Mouse (Mus musculus) olfactory bulb, adult 2 months (tissue): ENCODE results near the gene Parg. TPM values are rescaled to one million over a fixed set of nuclear protein-coding genes. Genes with fewer than 3 reads are reported as not detected.

ENCODE experiments used
- H3K27ac ChIP-seq: fragments of 200-500 bp; 2 replicates; pipeline ENCODE4 v1.5.1; 2012; ENCODE audit warnings: low read depth, low read length; ENCODE audit not compliant: insufficient read depth
- H3K4me1 ChIP-seq: fragments of 200-500 bp; 2 replicates; pipeline ENCODE4 v1.6.1; 2012; ENCODE audit warnings: low read length; ENCODE audit not compliant: control insufficient read depth, insufficient read depth
- H3K4me3 ChIP-seq: fragments of 200-500 bp; 2 replicates; pipeline ENCODE4 v1.5.1; 2012; ENCODE audit warnings: mild to moderate bottlenecking, low read depth, low read length, moderate library complexity; ENCODE audit not compliant: insufficient read depth
- CTCF ChIP-seq: fragments of 200-500 bp; IDR thresholded peaks from 2 replicates; pipeline ENCODE4 v1.5.1; 2012; ENCODE audit warnings: low read depth, mild to moderate bottlenecking, low read length, moderate library complexity; ENCODE audit not compliant: insufficient read depth
- POLR2A ChIP-seq: fragments of 200-500 bp; IDR thresholded peaks from 2 replicates; pipeline ENCODE4 v1.6.1; 2012; ENCODE audit warnings: mild to moderate bottlenecking, low read depth, low read length, moderate library complexity; ENCODE audit not compliant: insufficient read depth
- WGBS: fragments of 180-500 bp; shearing (Covaris S2); methylation state at CpG from one replicate; pipeline ENCODE4 v1.1.7; 2018; 5-methylcytosine and 5-hydroxymethylcytosine counted together
- polyA plus RNA-seq: library from polyadenylated mRNA; stranded (reverse); fragments of >200 nt; gene quantifications from 2 replicates; pipeline ENCODE4 v1.2.4, GENCODE M21; 2012; ENCODE audit warnings: low replicate concordance; ENCODE audit not compliant: missing spikeins, insufficient read depth, insufficient read length

The Parg gene
- not detected in 2 replicates for polyA plus RNA-seq

DNA sequence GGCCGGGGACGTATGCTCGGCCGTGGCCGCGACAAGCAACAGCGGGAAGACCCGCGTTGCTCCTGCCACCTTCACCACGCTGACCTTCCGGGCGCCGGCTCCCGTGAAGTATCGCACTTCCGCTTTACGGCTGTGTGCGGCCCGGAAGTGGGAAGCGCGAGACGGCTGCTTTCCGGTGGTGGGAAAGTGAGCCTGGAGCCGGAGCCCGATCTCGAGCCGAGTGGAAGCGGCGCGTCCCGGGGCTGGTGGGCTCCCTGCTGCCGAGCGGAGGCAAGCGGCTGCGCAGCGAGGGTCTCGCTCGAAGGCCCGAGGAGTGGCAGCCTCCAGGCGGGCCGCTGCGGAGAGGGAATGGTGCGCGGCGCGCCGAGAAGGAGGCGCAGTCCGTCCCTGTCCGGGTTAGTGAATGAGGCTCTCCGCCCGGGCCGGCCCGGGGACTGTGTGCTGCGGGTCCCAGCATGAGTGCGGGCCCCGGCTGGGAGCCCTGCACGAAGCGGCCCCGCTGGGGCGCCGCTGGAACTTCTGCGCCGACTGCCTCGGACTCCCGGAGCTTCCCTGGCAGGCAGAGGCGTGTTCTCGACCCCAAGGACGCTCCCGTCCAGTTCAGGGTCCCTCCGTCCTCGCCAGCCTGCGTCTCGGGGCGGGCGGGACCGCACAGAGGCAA is at the start of gene Parg, which contains the start of gene Timm23:
Parg (plus strand) TSS at position 159 of the 661 bp plus-strand sequence.
Timm23 (minus strand) TSS at position 108 of the 661 bp plus-strand sequence.
- Histone ChIP-seq H3K4me3 (peak within 1 kb of the TSS; percentile 66), H3K4me1 (peaks cover 4% of the 10 kb centered on the region; the same call in 1 of the 2 replicates), H3K27ac (no peak within 1 kb of the TSS)
- TF ChIP-seq CTCF: peak; percentile 13; the same call in 1 of the 2 replicates
- peak; percentile 67 for TF ChIP-seq POLR2A
- WGBS: under 1% methylated on average over 77 of the region's 77 CpGs

DNA sequence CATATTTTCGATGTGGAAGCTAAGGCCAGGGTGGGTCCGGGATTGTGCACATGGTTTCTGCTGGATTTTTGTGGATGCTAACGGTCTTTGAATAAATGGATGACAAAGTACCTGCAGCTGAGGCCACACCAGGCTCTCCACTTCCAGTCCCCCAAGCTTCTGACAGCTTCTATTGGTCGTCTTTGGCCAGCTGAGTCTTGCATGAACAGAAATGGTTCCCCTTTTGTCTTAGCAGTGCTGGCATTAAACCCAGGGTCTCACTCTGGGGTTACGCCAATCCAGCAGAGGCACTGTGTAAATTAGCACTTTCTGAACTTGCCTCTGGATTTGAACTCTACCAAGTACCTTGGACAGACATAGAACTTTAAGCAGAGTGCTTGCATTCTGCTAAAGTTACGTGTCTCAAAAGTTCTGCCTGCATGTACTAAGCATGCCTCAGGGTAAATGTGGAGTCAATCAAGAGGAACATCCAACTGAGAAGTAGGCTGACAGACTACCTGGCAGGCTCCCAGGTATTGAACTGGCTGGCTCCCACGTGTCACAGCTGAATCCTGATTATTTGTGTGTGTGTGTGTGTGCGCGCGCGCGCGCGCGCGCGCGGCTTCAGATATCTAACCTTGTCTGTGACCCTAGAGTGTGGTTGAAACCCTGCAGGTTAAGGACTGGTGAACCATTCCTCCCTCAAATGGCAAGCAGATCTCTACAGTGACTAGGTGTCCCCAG is 49.3 kb upstream of the Parg start:
- TF ChIP-seq POLR2A (no peak), CTCF (no peak)
- H3K4me1 ChIP-seq: no peaks in the 10 kb centered on the region

DNA sequence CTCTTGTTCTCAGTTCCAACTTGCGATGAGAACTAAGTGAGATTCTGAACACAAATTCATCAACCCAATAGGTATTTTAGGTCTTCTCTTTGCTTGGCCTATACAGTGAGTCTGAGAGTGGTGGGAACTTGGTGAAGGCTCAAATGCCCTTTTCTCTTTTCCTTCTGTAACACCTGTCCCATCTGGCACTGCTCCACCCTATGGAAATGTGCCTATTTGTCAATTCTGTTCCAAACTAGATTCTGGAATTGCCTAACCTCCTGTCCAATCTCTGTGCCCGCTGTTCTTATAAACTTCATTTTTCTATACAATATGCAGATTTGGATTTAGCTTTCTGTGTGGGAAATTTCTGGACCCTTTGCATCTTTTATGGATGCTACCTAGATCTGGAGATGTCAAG is 48.6 kb upstream of the Parg start:
- Histone ChIP-seq H3K27ac (no peak overlapping the region), H3K4me3 (no peak overlapping the region), H3K4me1 (no peaks in the 10 kb centered on the region)
- WGBS: 92% methylated on average over 2 of the region's 2 CpGs
- TF ChIP-seq CTCF: no peak
- TF ChIP-seq POLR2A: no peak

More for the DNA sequence above, 49.3 kb upstream of the Parg start:
- WGBS: 88% methylated on average over 18 of the region's 18 CpGs
- Histone ChIP-seq H3K27ac (no peak overlapping the region), H3K4me3 (no peak overlapping the region)

DNA sequence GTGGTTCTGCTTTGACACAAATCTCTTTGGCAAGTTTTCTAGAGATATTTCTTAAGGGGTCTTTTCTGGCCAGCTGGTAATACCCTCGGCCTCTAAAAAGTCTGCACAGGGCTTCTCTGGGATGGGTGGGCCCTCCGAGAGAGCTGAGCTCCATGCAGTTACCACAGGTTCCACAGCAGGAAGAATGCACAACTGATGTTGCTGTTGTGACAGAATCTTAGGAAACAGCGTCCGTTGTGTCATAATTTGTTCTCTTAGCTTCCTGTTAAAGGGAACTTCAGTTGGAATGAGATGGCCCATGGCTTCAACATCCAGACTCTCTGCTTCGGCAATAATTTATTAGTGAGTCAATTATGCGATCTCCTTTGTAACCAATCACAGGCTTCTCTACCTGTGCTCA is 47.0 kb upstream of the Parg start:
- Histone ChIP-seq H3K27ac (no peak overlapping the region), H3K4me3 (no peak overlapping the region), H3K4me1 (peaks cover 2% of the 10 kb centered on the region; the same call in 1 of the 2 replicates)
- no peak for TF ChIP-seq CTCF
- TF ChIP-seq POLR2A: no peak
- WGBS: 89% methylated on average over 6 of the region's 6 CpGs

DNA sequence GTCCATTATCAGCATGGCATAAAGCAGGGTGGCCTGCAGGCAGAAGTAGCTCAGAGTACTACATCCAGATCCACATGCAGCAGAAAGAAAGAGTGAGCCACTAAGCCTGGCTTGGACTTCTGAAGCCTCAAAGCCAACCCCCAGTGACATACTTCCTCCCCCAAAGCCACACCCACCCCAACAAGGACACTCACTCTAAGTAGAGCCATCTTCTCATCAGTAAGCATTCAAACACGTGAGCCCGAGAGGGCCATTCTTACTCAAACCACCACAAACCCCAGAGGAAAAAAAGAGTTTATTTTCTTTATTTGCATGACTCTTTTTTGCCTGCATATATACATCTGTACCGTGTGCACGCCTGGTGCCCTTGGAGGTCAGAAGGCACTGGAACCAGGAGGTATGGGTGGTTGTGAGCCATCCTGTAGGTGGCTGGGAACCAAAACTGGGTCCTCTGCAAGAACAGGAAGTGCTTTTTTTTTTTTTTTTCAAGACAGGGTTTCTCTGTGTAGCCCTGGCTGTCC is 42.5 kb upstream of the Parg start:
- H3K4me3 ChIP-seq: peak overlapping the region; percentile 89
- WGBS: 31% methylated on average over 4 of the region's 4 CpGs
- H3K27ac ChIP-seq: 0 out of 2 replicates have a peak overlapping the region, but pooled peaks have one; percentile 28
- H3K4me1 ChIP-seq: peaks cover 6% of the 10 kb centered on the region
- no peak for TF ChIP-seq POLR2A
- TF ChIP-seq CTCF: no peak

DNA sequence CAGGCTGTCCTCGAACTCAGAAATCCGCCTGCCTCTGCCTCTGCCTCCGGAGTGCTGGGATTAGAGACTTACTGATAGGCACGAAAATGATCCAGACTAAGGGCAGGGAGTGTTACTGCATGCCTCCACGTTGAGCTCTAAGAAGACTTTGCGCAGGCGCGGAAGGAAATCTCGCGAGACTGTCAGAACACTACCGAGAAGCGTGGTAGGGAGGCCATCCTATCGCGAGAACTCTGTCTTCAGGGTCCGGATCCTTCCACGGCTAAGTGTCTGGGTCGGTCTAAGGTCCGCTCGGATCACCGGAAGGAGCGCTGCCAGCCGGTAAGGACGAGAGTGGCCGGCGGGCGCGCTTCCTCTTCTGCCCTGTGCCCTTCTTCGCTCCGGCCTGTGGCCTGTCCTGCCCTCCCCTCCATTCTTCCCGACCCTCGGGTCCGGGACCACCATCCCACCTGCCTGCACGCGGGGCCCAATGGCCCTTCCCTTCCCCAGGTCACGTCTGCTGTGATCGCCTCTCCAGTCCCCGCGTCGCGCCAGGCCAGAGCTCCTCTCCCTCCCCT is 42.0 kb upstream of the Parg start, which contains the start of gene Ncoa4:
Ncoa4 (plus strand) TSS at position 176 of the 557 bp plus-strand sequence.
- TF ChIP-seq CTCF: no peak
- peak; percentile 80 for TF ChIP-seq POLR2A
- under 1% methylated on average over 40 of the region's 40 CpGs for WGBS
- peak within 1 kb of the TSS; percentile 89 for H3K4me3 ChIP-seq
- H3K4me1 ChIP-seq: peaks cover 6% of the 10 kb centered on the region
- H3K27ac ChIP-seq: peak within 1 kb of the TSS; percentile 53

DNA sequence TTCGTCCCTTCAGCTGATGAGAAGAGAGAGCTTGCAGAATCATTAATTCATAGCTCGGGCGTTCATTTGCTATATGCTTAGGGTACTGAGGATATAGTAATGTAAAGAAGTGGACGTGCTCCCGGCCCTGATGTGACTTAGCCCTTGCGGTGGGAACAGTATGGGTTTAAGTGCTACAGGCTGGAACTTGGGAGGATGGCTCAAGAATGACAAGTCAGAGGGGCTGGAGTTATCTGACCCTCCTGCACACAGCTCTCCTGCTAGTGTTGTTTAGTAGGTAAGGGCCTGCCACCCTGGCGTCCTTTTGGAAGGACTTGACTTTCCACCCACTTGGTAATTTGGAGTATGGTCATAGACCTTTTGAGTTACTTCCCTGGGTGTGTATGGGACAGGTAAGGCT is 41.2 kb upstream of the Parg start:
- 35% methylated on average over 7 of the region's 7 CpGs for WGBS
- H3K4me3 ChIP-seq: peak overlapping the region; percentile 89
- H3K27ac ChIP-seq: no peak overlapping the region
- peaks cover 11% of the 10 kb centered on the region for H3K4me1 ChIP-seq
- no peak for TF ChIP-seq POLR2A
- no peak for TF ChIP-seq CTCF

DNA sequence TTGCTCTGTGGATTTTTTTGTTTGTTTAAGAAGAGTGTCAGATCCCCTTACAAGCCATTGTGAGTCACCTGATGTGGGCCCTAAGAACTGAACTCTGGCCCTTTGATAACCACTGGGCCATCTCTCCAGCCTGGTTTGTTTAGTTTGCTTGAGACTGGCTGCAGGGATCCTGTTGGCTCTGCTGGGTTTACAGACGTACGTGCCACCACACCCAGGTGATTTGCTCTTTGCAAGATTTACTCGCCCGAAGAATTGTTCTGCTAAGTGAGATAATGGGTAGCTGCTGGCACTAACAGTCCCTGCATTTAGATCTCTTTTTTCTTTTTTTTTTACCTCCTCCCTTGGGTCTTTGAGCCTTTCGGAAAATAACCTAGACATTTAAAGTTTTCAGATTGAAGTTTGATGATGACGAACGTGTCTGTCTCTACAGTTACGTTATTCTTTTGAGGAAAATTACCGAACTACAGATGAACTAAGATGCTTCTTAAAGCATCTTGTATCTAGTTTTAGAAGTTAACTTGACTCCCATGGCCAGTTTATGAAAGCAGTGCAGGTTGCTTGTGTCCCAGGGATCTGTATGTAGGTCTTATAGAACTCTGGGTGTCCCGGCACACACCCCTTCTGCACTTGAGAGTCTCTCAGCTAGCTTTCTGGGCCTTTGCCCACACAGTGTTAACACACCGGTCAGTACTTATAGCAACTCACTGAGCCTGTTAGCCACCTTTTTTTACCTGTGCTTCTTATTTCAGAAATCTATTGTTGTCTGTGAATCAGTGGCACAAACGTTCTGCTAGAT is 40.5 kb upstream of the Parg start:
- WGBS: 76% methylated on average over 12 of the region's 12 CpGs
- H3K4me1 ChIP-seq: peaks cover 13% of the 10 kb centered on the region
- H3K4me3 ChIP-seq: no peak overlapping the region
- no peak for TF ChIP-seq CTCF
- TF ChIP-seq POLR2A: no peak
- no peak overlapping the region for H3K27ac ChIP-seq
